Mouse (Mus musculus): ENCODE data around the gene Hebp2. TPM values are rescaled to one million over a fixed set of nuclear protein-coding genes. Genes with fewer than 3 reads are reported as not detected.

The Hebp2 gene
- polyA plus RNA-seq, 1 experiment from 2014 or later: 15.1 TPM

DNA sequence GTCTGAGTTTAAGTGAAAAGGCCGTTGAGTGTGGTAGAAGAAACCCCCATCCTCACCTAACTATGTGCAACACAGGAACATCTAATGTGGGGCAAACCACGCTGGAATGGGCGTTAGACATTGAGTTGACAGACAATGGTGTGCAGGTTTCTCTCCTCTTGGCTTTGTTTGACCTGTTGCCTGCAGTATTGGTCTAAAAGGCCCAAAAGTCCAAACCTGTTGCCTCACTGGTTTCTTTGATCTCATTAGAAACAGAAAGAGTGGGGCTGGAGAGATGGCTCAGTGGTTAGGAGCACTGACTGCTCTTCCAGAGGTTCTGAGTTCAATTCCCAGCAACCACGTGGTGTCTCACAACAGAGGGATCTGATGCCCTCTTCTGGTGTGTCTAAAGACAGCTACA lies 16.7 kb downstream of the Hebp2 start:
- Histone ChIP-seq H3K27ac (no peak overlapping the region), H3K36me3 (peaks cover 70% of the 10 kb centered on the region), H3K27me3 (ENCODE audit: insufficient read depth, poor library complexity, severe bottlenecking) (no peaks in the 10 kb centered on the region), H3K4me1 (replicated peaks) (peaks cover 27% of the 10 kb centered on the region), H3K4me3 (no peak overlapping the region), H3K9me3 (no peaks in the 10 kb centered on the region)
- 82% methylated on average over 4 of the region's 4 CpGs for WGBS
- DNase-seq (ENCODE audit: low spot score): no peak

DNA sequence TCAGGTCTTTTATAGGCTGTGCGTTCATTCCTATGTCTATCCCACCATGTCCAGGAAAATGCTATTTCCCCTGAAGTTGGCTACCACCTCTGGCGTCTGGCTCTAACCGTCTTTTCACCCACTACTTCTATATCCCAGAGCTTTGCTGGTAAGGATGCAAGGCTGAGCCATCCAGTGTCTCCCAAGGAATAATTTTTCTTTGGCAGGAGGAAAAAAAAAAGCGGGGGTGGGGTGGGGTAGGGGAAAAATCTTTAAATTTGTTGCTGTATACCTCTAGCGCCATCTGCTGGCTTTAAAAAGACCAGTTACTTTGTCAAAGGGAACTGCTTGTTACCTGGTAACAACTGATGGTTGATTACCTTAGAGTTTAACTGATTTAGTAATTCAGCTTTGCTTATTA lies 17.4 kb downstream of the Hebp2 start:
- Histone ChIP-seq H3K4me1 (replicated peaks) (peaks cover 27% of the 10 kb centered on the region), H3K27me3 (ENCODE audit: insufficient read depth, poor library complexity, severe bottlenecking) (no peaks in the 10 kb centered on the region), H3K9me3 (no peaks in the 10 kb centered on the region), H3K4me3 (no peak overlapping the region), H3K27ac (no peak overlapping the region), H3K36me3 (peaks cover 72% of the 10 kb centered on the region)
- no peak for DNase-seq (ENCODE audit: low spot score)
- WGBS: 54% methylated on average over 5 of the region's 5 CpGs

DNA sequence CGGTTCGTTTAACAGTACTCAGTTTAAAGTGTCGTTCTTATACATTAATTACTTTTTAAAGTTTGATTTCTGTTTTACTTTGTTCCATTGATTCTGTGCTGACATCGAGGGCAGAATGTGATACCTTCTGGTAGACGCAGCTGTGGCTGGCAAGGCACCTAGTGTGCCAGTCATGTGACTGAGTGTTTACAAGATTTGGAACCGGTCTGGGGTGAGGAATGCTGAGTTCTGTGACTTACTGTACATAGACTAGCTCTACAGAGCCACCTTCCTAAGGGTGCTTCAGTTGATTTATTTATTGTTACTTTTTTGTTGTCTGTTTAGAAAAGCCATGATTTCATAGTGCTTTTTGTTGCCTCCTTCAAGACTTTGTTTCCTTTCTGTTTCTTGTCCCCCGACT lies 18.1 kb downstream of the Hebp2 start:
- Histone ChIP-seq H3K27ac (no peak overlapping the region), H3K36me3 (peaks cover 74% of the 10 kb centered on the region)
- WGBS: 80% methylated on average over 7 of the region's 7 CpGs

DNA sequence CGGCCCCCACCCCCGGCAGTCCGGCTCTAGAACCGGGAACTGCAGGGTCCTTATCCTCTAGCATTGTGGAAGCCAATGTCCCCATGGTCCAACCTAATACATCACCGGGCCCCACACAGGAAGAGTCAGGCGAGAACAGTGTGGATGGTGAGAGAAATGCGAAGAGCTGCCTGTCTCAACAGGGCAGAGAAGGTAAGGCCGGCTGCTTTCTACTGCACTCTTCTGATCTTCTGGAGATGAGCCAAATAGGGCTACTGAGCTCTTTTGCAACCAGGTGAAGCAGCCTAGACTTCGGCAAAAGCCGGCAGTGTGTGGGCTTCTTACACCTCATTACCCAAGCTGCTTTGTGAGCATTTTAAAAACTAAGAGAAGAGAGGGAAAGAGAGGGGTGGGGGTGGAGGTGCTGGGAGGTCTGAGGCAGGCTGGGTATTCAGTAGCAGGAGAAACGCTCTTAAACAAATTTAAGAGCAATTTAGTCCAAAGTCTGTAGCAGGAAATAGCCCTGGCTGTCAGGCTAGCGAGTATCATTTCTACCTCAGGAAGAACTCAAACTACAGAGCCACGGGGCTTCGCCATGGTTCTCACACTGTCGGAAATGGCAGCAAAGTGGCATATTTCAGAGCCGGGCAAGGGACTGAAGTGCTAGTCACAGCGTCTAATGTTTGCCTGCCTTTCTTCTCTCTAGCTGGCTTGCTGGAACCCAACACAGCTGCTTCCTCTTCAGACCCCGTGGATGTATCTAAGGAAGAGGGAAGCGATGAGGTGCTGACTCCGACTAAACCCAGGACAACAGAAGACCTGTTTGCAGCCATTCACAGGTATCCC lies 18.8 kb downstream of the Hebp2 start:
- Histone ChIP-seq H3K4me3 (no peak overlapping the region), H3K4me1 (replicated peaks) (peaks cover 27% of the 10 kb centered on the region), H3K27ac (peak overlapping the region; percentile 36; the same call in 1 of the 2 replicates), H3K9me3 (no peaks in the 10 kb centered on the region), H3K27me3 (ENCODE audit: insufficient read depth, poor library complexity, severe bottlenecking) (no peaks in the 10 kb centered on the region), H3K36me3 (peaks cover 70% of the 10 kb centered on the region)
- DNase-seq (ENCODE audit: low spot score): no peak
- WGBS: 83% methylated on average over 20 of the region's 20 CpGs

More for the DNA sequence above, 18.1 kb downstream of the Hebp2 start:
- Histone ChIP-seq H3K4me3 (no peak overlapping the region), H3K27me3 (ENCODE audit: insufficient read depth, poor library complexity, severe bottlenecking) (no peaks in the 10 kb centered on the region), H3K9me3 (no peaks in the 10 kb centered on the region), H3K4me1 (replicated peaks) (peaks cover 27% of the 10 kb centered on the region)
- no peak for DNase-seq (ENCODE audit: low spot score)

DNA sequence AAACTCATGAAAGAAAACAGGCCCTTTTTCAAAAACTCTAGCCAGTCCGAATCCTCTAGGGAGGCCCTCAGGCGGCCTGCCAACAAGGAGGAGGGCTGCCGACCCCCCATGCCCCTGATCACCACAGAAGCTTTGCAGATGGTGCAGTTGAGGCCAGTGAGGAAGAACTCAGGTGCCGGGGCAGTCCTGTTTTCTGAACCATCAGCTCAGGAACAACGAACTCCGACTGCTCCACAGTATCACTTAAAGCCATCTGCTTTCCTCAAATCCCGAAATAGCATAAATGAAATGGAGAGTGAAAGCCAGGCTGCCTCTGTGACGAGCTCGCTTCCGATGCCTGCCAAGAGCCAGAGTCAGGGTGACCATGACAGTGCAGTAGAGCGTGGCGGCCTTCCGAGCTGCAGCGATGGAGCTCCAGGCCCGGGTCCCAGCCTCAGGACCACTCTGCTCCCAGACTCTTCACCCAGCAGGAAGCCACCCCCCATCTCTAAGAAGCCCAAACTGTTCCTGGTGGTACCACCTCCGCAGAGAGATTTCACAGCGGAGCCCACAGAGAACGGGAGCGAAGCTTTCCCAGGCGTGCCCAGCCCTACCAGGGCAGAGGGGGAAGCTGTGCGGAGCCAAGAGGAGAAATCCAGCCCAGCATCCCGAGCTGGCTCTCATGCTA lies 19.6 kb downstream of the Hebp2 start:
- 84% methylated on average over 22 of the region's 22 CpGs for WGBS
- H3K27ac ChIP-seq: peak overlapping the region; percentile 62
- H3K9me3 ChIP-seq: no peaks in the 10 kb centered on the region
- H3K4me1 ChIP-seq (replicated peaks): peaks cover 24% of the 10 kb centered on the region
- H3K27me3 ChIP-seq (ENCODE audit: insufficient read depth, poor library complexity, severe bottlenecking): no peaks in the 10 kb centered on the region
- peaks cover 64% of the 10 kb centered on the region for H3K36me3 ChIP-seq
- DNase-seq (ENCODE audit: low spot score): no peak
- no peak overlapping the region for H3K4me3 ChIP-seq

DNA sequence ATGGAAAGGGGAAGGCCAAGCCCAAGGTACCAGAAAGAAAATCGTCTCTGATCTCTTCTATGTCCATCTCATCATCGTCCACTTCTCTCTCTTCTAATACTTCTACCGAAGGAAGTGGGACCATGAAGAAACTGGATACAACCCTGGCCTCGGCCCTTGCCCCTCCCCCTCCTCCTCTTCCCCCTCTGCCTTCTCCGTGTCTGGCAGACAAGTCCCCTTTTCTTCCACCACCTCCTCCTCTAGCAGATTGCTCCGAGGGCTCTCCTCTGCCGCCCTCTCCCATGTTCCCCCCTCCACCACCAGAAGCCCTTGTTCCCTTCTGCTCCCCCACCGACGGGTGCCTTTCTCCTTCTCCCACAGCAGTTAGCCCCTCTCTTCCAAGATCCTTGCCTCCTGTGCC lies 20.1 kb downstream of the Hebp2 start:
- WGBS: 49% methylated on average over 9 of the region's 9 CpGs
- Histone ChIP-seq H3K9me3 (no peaks in the 10 kb centered on the region), H3K4me1 (replicated peaks) (peaks cover 24% of the 10 kb centered on the region), H3K36me3 (peaks cover 64% of the 10 kb centered on the region), H3K27ac (peak overlapping the region; percentile 62), H3K27me3 (ENCODE audit: insufficient read depth, poor library complexity, severe bottlenecking) (no peaks in the 10 kb centered on the region), H3K4me3 (no peak overlapping the region)
- no peak for DNase-seq (ENCODE audit: low spot score)

DNA sequence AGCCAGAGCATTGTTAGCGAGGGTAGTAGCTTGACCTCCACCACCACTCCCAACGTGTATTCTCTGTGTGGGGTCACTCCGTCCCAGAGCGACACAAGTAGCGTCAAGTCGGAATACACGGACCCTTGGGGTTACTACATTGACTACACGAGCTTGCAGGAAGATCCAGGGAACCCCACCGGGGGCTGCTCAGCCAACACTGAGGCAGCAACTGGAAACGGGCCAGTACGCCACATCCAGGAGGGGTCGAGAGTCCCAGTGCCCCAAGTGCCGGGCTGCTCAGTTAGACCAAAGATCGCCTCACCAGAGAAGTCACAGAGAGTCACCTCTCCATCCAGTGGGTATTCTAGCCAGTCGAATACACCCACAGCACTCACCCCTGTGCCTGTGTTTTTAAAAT lies 20.6 kb downstream of the Hebp2 start:
- Histone ChIP-seq H3K4me3 (no peak overlapping the region), H3K36me3 (peaks cover 68% of the 10 kb centered on the region), H3K9me3 (no peaks in the 10 kb centered on the region), H3K27me3 (ENCODE audit: insufficient read depth, poor library complexity, severe bottlenecking) (no peaks in the 10 kb centered on the region), H3K4me1 (replicated peaks) (peaks cover 24% of the 10 kb centered on the region), H3K27ac (0 out of 2 replicates have a peak overlapping the region, but pooled peaks have one; percentile 23)
- WGBS: 75% methylated on average over 15 of the region's 15 CpGs
- DNase-seq (ENCODE audit: low spot score): no peak

DNA sequence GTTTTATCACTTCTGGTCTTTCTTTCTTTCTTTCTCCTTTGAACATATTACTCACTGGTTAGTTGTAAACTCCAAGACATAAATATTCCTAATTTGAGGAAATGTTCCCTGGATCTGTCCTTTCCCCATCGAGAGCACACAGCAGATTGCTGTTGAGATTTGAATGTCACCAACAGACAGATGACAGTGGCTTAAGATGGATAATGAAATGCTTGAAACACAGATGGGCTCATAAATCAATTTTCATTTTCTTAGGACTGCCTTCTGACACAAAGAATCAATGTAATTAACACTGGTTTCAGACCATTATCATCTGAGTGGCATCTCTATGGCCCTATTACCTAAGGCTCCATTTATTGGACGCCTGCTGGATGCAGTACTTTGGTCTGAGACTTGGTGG lies 23.3 kb downstream of the Hebp2 start:
- Histone ChIP-seq H3K27ac (no peak overlapping the region), H3K36me3 (peaks cover 67% of the 10 kb centered on the region), H3K27me3 (ENCODE audit: insufficient read depth, poor library complexity, severe bottlenecking) (no peaks in the 10 kb centered on the region), H3K9me3 (no peaks in the 10 kb centered on the region), H3K4me3 (no peak overlapping the region), H3K4me1 (replicated peaks) (peaks cover 28% of the 10 kb centered on the region)
- WGBS: 76% methylated on average over 2 of the region's 2 CpGs
- no peak for DNase-seq (ENCODE audit: low spot score)

DNA sequence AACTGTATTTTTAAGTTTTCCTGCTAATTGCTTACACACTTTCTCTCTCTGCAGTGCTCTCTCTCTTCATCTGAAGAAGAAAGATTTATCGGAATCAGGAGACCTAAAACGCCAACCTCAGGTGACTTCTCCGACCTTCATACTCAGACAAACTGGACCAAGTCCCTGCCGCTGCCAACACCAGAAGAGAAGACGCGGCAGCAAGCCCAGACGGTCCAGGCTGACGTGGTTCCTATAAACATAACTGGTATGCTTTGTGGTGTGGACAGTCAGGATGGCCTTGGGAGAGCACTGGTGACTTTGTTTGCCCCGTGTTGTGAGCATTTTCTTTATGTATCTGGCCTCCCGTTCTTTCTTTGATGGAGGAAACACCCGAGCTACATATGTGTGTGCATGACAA lies 34.4 kb downstream of the Hebp2 start:
- H3K4me1 ChIP-seq (replicated peaks): peaks cover 22% of the 10 kb centered on the region
- WGBS: 93% methylated on average over 11 of the region's 11 CpGs

DNA sequence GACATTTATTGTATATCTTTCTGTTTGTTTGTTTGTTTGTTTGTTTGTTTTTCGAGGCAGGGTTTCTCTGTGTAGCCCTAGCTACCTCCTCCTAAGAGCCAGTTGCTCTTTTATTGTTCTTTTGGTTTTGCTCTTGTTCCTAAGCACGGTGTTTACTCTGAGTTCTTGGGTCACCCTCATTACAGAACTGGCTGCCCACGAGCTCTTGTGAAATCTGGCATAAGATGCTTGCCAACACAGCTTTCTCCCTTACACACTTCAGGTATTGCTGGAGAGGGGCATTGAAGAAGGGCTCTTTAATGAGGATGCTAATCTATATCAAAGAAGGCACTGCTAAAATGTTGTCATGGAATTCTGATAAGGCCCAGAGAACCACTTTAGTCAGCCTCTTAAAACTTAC lies 35.2 kb downstream of the Hebp2 start:
- H3K4me3 ChIP-seq: no peak overlapping the region
- no peak for DNase-seq (ENCODE audit: low spot score)
- 83% methylated on average over 3 of the region's 3 CpGs for WGBS
- H3K27me3 ChIP-seq (ENCODE audit: insufficient read depth, poor library complexity, severe bottlenecking): no peaks in the 10 kb centered on the region
- no peaks in the 10 kb centered on the region for H3K9me3 ChIP-seq
- no peak overlapping the region for H3K27ac ChIP-seq
- peaks cover 29% of the 10 kb centered on the region for H3K4me1 ChIP-seq (replicated peaks)
- H3K36me3 ChIP-seq: peaks cover 38% of the 10 kb centered on the region

More for the DNA sequence above, 34.4 kb downstream of the Hebp2 start:
- H3K27ac ChIP-seq: no peak overlapping the region
- H3K27me3 ChIP-seq (ENCODE audit: insufficient read depth, poor library complexity, severe bottlenecking): no peaks in the 10 kb centered on the region
- H3K4me3 ChIP-seq: no peak overlapping the region
- no peak for DNase-seq (ENCODE audit: low spot score)
- H3K36me3 ChIP-seq: peaks cover 44% of the 10 kb centered on the region
- H3K9me3 ChIP-seq: no peaks in the 10 kb centered on the region

DNA sequence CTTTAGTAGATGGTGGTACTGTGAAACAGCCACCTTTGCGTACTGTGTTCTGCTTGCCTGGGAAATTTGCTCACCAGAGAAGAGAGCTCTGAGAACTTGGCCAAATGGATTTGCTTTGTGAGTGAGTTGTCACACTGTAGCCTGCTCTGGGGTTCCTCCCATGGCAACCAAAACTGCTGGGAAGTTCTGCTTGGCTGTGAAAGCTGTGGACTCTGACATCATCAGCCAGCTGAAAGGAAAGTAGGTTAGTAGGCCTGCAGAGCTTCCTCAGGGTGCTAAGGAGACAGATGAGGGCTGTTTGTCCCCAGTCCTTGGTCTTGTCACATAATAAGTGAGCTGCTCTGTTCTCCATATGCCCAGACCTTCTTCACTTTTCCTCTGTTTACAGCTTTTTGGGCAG lies 37.3 kb downstream of the Hebp2 start:
- Histone ChIP-seq H3K36me3 (peaks cover 33% of the 10 kb centered on the region), H3K4me1 (replicated peaks) (peaks cover 35% of the 10 kb centered on the region), H3K27ac (no peak overlapping the region), H3K27me3 (ENCODE audit: insufficient read depth, poor library complexity, severe bottlenecking) (no peaks in the 10 kb centered on the region), H3K9me3 (no peaks in the 10 kb centered on the region), H3K4me3 (no peak overlapping the region)
- WGBS: 88% methylated on average over 1 of the region's 1 CpGs
- DNase-seq (ENCODE audit: low spot score): no peak

DNA sequence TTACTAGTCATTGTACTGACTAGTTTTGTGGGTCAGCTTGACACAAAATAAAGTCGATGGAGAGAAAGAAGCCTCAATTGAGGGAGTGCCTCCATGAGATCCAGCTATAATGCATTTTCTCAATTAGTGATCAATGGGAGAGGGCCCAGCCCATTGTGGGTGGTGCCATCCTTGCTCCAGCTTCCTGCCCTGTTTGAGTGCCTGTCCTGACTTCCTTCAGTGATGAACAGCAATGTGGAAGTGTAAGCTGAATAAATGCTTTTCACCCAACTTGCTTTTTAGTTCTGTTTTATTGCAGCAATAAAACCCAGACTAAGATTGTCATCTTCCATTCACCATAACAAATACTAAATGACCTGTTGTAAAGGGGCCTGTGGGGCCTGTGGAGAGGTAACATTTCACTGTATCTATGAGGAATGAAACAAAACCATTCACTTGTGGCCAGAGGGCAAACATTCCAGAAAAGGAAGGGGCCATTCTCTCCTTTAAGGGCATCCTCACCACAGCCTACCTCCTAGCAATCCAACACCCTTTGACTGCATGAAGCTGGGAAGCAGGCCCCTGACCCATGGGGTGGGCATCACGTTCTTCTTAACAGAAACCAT lies 37.9 kb downstream of the Hebp2 start:
- Histone ChIP-seq H3K4me1 (replicated peaks) (peaks cover 35% of the 10 kb centered on the region), H3K36me3 (peaks cover 34% of the 10 kb centered on the region), H3K4me3 (no peak overlapping the region), H3K9me3 (no peaks in the 10 kb centered on the region), H3K27me3 (ENCODE audit: insufficient read depth, poor library complexity, severe bottlenecking) (no peaks in the 10 kb centered on the region), H3K27ac (no peak overlapping the region)
- DNase-seq (ENCODE audit: low spot score): no peak
- WGBS: 65% methylated on average over 2 of the region's 2 CpGs

DNA sequence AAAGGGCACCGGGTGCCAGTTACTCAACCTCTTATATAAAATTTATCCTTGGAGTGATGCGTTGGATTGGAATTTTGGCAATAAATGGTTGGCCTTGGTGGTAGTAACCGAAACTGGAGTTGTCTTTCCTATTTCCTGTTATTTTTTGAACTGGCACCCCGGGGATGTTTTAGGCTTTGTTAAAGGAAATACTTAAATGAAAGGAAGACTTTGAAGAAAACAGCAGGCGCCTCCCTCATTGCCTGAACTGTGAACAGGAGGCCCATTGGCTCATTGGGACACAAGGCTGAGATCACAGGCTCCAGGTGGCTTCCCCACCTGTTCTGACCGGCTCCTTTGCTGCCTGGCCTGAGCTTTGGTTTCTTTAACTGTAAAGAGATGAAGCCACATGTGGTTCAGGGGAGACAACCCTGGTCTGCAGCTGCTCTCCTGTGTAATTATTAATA lies 39.4 kb downstream of the Hebp2 start:
- H3K4me1 ChIP-seq (replicated peaks): peaks cover 35% of the 10 kb centered on the region
- H3K27ac ChIP-seq: 0 out of 2 replicates have a peak overlapping the region, but pooled peaks have one; percentile 18
- H3K9me3 ChIP-seq: no peaks in the 10 kb centered on the region
- WGBS: 61% methylated on average over 6 of the region's 6 CpGs
- peaks cover 34% of the 10 kb centered on the region for H3K36me3 ChIP-seq
- H3K27me3 ChIP-seq (ENCODE audit: insufficient read depth, poor library complexity, severe bottlenecking): no peaks in the 10 kb centered on the region
- no peak overlapping the region for H3K4me3 ChIP-seq
- DNase-seq (ENCODE audit: low spot score): no peak
